Mouse (Mus musculus): ENCODE results near the gene Kctd21. TPM values are rescaled to one million over a fixed set of nuclear protein-coding genes. Genes with fewer than 3 reads are reported as not detected.

Gene Kctd21
- total RNA-seq, 1 experiment from 2014 or later: 1.6 TPM

DNA sequence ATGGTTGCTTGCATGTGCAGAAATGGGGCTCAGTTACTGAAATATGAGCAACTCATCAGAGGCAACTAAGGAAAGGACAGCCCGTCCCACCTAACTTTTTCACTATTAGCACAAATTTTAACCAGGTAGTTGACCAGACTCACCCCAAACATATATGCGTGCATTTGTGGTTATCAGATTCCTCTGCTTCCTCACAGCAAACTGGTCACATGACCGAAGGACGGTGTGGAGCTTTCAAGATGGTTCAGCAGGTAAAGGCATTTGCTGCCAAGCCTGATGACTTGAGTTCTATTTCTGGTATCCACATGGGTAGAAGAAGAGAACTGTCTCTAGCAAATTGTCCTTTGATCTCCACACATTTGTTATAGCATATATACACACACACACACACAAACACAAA, 26.2 kb downstream of the Kctd21 start:
- no peak for ATAC-seq (replicated peaks in 1 of 2; ENCODE audit: insufficient read depth in 1 of 2, low FRiP score in 2 of 2, low TSS enrichment in 1 of 2, low read depth in 1 of 2, poor library complexity in 2 of 2, severe bottlenecking in 2 of 2)

DNA sequence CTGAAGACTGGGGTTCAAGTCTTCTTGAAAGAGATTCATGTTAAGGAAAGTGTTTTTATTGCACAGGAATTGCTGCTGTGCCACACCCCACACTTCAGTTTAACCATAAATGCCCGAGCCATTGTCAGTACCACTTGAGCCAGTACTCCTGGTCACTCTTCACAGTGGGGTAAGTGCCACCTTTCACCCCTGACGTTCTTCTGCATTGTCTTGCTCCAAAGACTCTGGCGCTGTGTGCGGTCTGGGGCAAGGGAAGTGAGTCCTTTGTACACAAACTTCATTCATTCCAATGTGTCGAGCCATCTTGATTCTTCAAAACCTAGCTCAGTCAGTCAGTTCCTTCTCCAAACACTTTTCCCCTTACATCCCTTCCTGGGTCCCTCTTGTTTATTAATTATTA, 28.0 kb downstream of the Kctd21 start:
- no peak for ATAC-seq (replicated peaks in 1 of 2; ENCODE audit: insufficient read depth in 1 of 2, low FRiP score in 2 of 2, low TSS enrichment in 1 of 2, low read depth in 1 of 2, poor library complexity in 2 of 2, severe bottlenecking in 2 of 2)

DNA sequence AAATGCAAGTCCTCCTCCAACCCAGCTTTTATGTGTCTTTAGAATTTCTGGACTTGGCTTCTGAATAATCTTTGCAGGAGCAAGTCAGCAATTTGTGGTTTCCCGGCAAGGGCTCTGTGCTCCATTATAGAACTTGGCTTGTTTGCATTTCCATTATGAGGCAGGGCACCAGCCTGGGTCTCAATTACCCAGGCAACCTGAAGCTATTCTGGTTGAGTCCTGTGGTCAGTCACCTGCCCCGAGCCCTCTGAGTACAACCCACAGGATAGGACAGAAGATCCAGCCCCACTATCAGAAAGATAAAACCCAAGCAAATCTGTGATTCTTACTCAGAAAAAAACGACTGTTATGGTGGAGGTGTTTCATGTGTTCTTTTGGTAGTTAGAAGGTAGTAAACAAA, 28.8 kb downstream of the Kctd21 start:
- no peak for ATAC-seq (replicated peaks in 1 of 2; ENCODE audit: insufficient read depth in 1 of 2, low FRiP score in 2 of 2, low TSS enrichment in 1 of 2, low read depth in 1 of 2, poor library complexity in 2 of 2, severe bottlenecking in 2 of 2)

DNA sequence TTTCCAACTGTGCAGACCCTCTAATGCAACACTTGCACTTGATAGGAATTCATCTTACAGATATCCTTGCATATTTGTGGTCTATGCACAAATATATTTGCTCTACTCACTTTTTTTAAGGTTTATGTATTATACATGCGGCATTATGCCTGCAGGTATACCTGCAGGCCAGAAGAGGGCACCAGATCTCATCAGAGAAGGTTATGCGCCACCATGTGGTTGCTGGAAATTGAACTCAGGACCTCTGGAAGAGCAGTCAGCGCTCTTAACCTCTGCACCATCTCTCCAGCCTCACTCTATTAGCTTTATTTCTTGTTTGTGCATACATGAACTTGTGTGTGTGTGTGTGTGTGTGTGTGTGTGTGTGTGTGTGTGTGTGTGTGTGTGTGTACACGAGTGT, 29.3 kb downstream of the Kctd21 start:
- ATAC-seq (replicated peaks in 1 of 2; ENCODE audit: insufficient read depth in 1 of 2, low FRiP score in 2 of 2, low TSS enrichment in 1 of 2, low read depth in 1 of 2, poor library complexity in 2 of 2, severe bottlenecking in 2 of 2): no peak; a peak in 1 of 4 replicates

DNA sequence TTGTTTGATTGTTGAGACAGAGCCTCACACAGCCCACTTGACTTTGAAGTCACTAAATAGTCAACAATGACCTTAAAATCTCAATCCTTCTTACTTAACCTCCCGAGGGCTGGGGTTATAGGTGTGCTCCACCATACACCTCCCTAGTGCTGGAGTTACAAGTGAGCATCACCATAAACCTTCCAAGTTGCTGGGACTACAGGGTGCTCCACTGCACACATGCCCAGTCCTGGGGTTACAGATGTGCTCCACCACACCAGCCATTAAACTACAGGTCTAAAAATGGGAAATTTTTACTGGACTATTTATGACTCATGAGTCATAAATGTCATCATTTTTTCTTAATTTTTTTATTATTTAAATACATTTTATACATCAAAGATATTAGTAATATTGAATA, 33.8 kb downstream of the Kctd21 start:
- no peak for ATAC-seq (replicated peaks in 1 of 2; ENCODE audit: insufficient read depth in 1 of 2, low FRiP score in 2 of 2, low TSS enrichment in 1 of 2, low read depth in 1 of 2, poor library complexity in 2 of 2, severe bottlenecking in 2 of 2)

DNA sequence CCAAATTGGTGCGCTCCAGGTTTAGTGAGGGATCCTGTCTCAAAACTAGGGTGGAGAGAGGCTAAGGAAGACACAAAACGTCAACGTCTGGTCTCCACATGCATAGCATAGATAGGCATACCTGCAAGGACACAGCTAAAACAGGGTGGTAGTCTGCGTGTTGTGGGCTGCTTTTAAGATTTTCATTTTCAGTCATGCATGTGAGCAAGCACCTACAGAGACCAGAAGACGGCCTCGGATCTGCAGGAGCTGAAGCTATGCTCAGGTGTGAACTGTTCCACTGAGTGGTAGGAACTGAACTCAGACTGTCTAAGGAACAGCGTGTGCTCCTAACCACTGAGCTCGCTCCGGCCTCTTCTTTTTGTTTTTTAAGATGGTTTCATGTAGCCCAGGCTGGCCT, 43.0 kb downstream of the Kctd21 start:
- no peak for ATAC-seq (replicated peaks in 1 of 2; ENCODE audit: insufficient read depth in 1 of 2, low FRiP score in 2 of 2, low TSS enrichment in 1 of 2, low read depth in 1 of 2, poor library complexity in 2 of 2, severe bottlenecking in 2 of 2)

DNA sequence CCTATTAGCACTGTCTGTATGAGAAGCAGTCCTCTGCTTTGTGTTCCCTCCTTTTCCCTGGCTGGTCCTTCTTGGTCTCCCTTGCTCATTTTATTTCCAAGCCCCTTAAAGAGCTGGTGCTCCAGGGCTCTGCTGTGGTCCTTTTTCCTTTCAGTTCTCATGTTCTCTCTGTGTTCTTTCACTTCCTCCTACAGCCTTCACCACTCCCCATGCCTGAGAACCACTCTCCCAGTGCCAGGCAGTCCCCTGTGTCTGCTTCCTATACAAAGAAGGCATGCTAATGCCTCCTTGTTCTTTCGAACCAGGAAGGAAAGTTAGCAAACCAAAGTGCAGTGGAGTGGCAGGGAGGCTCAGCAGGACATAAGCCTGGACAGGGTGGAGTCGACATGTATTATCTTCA, 43.8 kb downstream of the Kctd21 start:
- no peak for ATAC-seq (replicated peaks in 1 of 2; ENCODE audit: insufficient read depth in 1 of 2, low FRiP score in 2 of 2, low TSS enrichment in 1 of 2, low read depth in 1 of 2, poor library complexity in 2 of 2, severe bottlenecking in 2 of 2)

DNA sequence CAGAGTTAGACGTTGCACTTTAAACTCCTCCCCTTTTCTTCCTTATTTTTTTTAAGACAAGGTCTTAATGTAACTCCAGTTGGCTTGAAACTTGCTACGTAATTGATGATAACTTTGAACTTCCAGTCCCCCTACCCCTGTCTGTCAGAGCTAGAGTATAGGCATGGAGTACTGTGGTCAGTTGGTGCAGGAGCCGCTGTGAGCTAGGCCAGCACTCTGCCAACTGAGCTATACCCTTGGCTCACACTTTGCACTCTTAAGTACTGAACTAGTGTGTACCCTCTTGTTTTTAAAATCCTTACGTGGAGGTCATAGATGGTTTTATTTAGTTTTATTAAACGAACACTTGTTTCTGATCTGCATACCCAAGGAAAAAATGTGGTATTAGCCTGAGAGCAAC, 47.2 kb downstream of the Kctd21 start:
- ATAC-seq (replicated peaks in 1 of 2; ENCODE audit: insufficient read depth in 1 of 2, low FRiP score in 2 of 2, low TSS enrichment in 1 of 2, low read depth in 1 of 2, poor library complexity in 2 of 2, severe bottlenecking in 2 of 2): no peak

DNA sequence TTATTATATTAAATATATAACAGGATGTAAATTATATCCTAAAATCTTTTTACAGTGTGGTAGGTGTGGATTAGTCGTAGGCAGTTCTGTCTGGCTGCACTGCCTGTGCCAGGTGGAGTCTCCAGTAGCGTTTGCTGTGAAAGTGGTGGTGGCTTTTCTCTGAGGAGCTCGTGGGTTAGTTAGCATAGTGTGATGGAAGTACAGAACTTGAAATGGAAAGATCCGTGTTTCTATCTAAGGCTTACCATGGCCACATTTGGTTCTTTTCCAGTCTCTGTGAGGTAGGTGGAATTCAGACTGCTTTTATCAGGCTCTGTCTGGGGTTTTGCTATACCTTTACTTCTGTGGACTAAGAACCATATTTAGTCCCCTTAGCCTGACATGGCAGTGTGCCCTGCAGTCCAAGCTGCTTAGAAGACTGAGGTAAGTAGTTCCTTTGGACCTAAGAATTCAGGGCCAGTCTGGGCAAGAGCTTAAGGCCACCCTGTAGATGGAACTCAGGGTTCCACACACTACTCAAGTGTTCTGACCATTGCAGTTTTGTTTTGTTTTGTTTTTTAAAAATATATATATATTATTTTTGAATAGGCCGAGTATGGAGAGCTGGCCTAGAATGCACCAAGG, 48.5 kb downstream of the Kctd21 start:
- no peak for ATAC-seq (replicated peaks in 1 of 2; ENCODE audit: insufficient read depth in 1 of 2, low FRiP score in 2 of 2, low TSS enrichment in 1 of 2, low read depth in 1 of 2, poor library complexity in 2 of 2, severe bottlenecking in 2 of 2)

DNA sequence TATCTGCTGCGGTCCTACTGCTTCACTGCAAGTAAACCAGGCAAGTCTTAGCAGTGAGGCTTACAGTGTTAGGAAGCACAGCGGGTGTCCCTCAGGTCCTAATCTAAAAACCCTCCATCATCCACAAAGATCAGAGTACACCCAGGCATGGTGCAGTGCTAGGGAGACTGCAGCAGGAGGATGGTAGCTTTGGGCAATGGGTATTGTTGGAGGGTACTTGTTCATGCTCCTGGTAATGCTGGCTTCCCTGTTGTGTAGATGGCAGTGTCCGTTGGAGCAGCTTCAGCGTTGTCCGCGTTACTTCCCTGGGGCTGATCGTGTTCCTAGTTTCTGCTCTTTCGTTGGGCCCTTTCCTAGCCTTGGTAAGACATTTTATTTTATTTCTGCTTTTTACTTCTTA, 50.5 kb downstream of the Kctd21 start:
- no peak for ATAC-seq (replicated peaks in 1 of 2; ENCODE audit: insufficient read depth in 1 of 2, low FRiP score in 2 of 2, low TSS enrichment in 1 of 2, low read depth in 1 of 2, poor library complexity in 2 of 2, severe bottlenecking in 2 of 2)

DNA sequence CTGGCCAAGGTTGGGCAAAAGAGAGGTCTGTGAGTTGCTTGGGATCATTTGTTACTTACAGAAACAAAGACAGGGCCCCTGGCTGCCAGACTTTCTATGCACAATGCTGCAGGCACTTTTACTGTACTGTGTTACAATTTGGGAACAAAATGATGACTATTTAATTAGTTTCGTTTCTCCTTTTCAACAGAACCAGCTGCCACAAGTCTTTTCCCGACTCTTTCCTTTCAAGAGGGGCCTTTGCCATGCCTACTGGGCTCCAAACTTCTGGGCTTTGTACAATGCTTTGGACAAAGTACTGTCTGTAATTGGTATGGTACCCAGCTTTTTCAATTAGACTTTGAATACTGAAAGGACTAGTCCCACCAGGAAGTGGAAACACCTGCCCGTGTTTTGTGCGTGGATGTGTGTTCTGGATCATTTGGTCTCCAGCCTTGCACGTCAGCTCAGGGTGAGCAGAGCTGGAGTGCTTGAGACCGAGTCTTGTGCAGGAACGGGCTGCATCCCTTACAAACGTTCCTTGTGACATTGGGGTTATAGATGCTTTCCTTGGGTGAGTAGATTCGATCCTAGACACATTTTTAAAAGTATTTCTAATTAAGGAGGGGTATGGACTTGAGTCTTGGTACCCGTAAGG, 51.5 kb downstream of the Kctd21 start:
- ATAC-seq (replicated peaks in 1 of 2; ENCODE audit: insufficient read depth in 1 of 2, low FRiP score in 2 of 2, low TSS enrichment in 1 of 2, low read depth in 1 of 2, poor library complexity in 2 of 2, severe bottlenecking in 2 of 2): no peak

DNA sequence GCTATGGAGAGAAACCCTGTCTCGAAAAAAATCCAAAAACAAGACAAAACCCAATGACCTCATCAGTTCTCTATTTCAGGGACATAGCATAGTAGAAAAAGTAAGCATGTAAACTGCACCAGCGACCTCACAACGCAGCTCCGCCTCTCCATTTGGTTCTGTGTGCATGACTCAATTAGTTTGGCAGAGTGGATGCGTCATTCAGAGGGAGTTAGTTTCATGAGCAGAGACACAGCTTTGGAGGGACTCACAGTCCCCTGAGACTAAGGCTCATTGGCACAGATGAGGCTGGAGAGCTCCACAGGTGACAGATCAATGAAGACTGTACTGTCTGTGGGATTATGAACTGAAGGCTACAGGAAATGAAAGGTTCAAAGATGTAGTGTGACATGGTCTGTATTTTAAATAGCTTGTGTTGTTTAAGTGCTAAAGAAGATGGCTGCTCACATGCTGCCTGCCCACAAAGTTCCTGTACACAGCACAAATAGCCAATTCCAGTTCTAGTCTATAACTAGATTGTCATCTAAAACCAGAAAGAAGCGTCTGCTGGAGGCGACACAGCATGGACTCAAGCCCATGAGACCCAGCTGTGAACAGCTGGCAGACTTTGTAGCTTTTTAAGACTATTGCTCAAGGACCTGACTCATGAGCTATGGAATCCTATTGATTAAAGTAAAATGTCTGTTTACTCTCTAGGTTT, 54.1 kb downstream of the Kctd21 start:
- no peak for ATAC-seq (replicated peaks in 1 of 2; ENCODE audit: insufficient read depth in 1 of 2, low FRiP score in 2 of 2, low TSS enrichment in 1 of 2, low read depth in 1 of 2, poor library complexity in 2 of 2, severe bottlenecking in 2 of 2)

DNA sequence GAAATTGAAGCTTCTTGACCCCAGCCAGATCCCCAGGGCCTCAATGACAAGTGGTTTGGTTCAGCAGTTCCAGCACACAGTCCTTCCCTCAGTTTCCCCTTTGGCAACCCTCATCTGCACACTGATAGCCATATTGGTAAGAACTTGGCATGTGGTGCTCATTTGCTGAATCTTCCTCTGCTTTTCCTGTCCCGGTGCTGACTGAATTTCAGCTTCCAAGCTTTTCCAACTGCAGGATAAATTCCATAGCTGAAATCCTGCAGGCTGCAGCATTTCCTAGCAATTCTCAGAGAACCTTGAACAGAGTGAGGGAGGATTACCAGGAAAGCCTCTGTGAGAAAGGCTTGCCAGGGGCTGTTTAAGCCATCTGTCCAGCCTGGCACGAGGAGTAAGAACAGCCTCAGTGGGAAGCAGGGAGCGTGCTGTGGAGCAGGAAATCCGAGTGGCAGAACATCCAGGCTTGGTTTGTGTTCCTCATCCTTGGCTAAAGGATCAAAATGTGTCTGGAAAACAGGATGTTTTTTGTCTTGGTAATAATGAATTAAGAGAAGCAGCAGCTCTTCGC, 54.8 kb downstream of the Kctd21 start:
- no peak for ATAC-seq (replicated peaks in 1 of 2; ENCODE audit: insufficient read depth in 1 of 2, low FRiP score in 2 of 2, low TSS enrichment in 1 of 2, low read depth in 1 of 2, poor library complexity in 2 of 2, severe bottlenecking in 2 of 2)

DNA sequence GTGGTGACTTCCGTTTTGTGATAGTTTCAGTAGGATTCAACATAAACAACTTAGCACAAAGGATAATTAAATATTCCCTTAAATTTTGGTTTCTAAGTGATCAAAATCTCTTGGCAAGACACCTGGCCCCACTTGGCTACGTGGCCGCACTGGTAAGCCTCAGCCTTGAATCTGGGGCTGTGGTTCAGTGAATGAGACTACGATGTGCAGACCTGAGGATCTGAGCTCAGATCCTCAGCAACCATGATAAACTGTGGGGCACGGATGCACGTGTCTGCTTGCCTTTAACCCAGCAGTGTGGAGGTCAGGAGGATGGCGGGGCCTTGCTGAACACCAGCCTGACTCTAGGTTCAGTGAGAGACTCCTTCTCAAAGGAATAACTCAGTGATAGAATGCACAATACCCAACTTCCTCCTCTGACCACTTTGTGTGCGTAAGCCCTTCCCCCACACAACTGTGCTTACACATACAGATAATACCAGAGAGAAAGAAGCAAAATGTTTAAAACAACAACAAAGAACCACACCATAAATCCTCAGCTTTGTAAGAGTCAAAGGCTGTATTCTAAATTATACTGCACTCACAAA, 55.5 kb downstream of the Kctd21 start:
- ATAC-seq (replicated peaks in 1 of 2; ENCODE audit: insufficient read depth in 1 of 2, low FRiP score in 2 of 2, low TSS enrichment in 1 of 2, low read depth in 1 of 2, poor library complexity in 2 of 2, severe bottlenecking in 2 of 2): no peak

DNA sequence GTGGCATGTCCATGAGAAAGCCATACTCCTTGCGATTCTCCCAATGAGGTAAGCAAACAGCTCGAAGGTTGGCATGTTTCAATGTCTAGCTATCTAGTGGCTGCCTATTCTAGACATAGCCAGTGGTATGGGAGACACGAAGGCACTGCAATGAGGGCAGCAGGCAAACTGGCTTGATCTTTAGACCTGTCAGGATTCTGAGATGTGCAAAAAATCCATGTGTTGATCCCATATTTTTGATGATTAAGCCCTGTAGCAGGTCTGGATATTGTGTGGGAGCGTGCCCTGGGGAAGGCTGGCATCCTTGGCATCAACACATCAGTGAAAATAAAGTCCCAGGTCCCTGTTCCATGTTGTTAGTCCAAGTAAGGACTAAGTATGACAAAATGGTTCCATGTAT, 56.4 kb downstream of the Kctd21 start:
- no peak for ATAC-seq (replicated peaks in 1 of 2; ENCODE audit: insufficient read depth in 1 of 2, low FRiP score in 2 of 2, low TSS enrichment in 1 of 2, low read depth in 1 of 2, poor library complexity in 2 of 2, severe bottlenecking in 2 of 2)

DNA sequence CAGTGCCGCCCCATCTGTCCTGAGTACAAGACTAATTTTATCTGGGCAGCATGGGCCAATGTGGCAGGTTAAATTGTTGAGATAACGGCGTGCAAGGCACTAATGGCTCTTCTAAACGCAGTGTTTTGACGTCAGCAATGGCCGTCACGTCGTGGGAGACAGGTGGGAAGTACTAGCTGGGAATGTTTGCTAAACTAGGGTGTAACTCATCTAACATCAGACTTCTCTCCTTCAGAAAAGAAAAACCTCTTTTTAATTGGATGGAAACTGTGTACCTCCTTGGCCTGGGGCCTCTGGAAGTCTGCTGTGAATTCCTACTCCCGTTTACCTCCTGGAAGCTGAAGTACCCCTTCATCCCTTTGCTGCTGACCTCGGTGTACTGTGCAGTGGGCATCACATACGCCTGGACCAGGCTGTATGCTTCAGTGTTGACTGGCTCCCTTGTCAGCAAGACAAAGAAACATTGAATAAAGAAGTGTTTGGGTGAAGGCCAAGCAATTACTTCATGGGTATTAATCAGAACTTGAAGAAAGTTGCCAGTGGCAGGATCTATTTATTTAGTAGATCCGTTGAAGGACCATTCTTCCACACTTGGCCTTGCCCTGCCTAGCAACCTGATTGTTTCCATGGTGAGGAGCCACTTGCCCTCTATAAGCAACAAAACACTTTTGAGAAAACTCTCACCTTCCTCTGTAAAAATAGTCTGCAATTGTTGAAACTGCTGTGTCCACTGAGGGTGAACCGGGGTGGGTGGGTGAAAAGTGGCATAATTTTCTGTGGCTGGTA, 59.4 kb downstream of the Kctd21 start:
- no peak for ATAC-seq (replicated peaks in 1 of 2; ENCODE audit: insufficient read depth in 1 of 2, low FRiP score in 2 of 2, low TSS enrichment in 1 of 2, low read depth in 1 of 2, poor library complexity in 2 of 2, severe bottlenecking in 2 of 2)

DNA sequence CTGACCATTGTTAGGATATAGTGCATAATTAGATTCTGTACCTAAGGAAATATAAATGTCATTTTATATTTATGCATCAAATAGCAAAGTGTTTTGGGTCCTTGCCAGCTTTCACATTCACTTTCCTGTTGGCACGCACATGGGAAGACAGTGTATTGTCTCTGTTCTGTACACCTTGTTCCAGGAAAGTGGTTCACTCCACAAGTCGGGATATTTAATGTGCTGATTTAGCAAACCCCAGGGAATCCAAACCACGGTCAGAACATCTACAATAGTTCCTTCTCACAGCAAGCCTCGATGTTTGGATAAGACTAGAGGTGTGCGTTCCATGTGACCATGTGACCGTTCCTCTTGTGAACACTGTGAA, 59.9 kb downstream of the Kctd21 start:
- no peak for ATAC-seq (replicated peaks in 1 of 2; ENCODE audit: insufficient read depth in 1 of 2, low FRiP score in 2 of 2, low TSS enrichment in 1 of 2, low read depth in 1 of 2, poor library complexity in 2 of 2, severe bottlenecking in 2 of 2)

DNA sequence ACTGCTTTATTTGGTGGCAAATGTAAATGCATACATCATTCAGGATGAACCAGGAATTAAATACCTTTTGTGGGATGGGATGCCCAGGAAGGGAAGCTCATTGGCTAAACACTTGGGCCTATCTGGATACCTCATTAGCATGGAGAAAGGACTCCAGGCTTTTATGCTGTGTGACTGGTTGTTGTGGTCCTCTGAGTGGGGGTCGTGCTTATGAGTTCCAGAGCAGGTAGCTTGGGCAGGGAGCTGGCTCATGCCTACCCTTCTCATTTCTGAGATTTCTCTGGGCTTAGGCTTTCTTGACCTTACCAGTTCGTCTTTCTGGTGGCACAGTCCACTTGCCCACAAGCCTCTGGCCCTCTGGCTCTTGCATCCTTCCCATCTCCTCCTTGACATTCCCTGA, 62.2 kb downstream of the Kctd21 start:
- no peak for ATAC-seq (replicated peaks in 1 of 2; ENCODE audit: insufficient read depth in 1 of 2, low FRiP score in 2 of 2, low TSS enrichment in 1 of 2, low read depth in 1 of 2, poor library complexity in 2 of 2, severe bottlenecking in 2 of 2)
